In genomic region chr2:129197197-129197596, GRCm38 (mm10) we compare ENCODE assay signal across 11 mouse cellular contexts. TPM values are rescaled to one million over a fixed set of nuclear protein-coding genes. Genes with fewer than 3 reads are reported as not detected.
DNase-seq lines count a peak whose midpoint lies in the region; ATAC-seq lines count a peak whose summit lies in the region.
"Had no signal": no experiment of that assay in that cellular context is flagged by ENCODE, and none has a peak within 500 bp of the region (broad histone marks: within the 10 kb centered on the region; RNA-seq: fewer than 3 reads in every experiment).

No protein-coding gene starts in this region.

- H3K4me3 ChIP-seq in erythroblast, embryonic 14.5 days (replicated peaks), result peak overlapping the region; percentile 97
- no peak overlapping the region; the same call in 1 of the 2 replicates for H3K4me3 ChIP-seq in lung, embryonic 16.5 days (ENCODE audit: low read length)
- H3K4me3 ChIP-seq in limb, embryonic 13.5 days, result peak overlapping the region; percentile 80
- peak overlapping the region; percentile 69; the same call in 1 of the 2 replicates for H3K4me3 ChIP-seq in neural tube, embryonic 14.5 days (ENCODE audit: low read depth, low read length)

- no peaks in the 10 kb centered on the region for H3K9me3 ChIP-seq in erythroblast, embryonic 14.5 days (ENCODE audit: control insufficient read depth, low read length)
- H3K9me3 ChIP-seq in lung, embryonic 16.5 days (ENCODE audit: control insufficient read depth, low read length), result no peaks in the 10 kb centered on the region
- no peaks in the 10 kb centered on the region for H3K9me3 ChIP-seq in limb, embryonic 13.5 days
- H3K9me3 ChIP-seq in neural tube, embryonic 14.5 days (ENCODE audit: control insufficient read depth, low read length), result no peaks in the 10 kb centered on the region

- no peak for DNase-seq in lung, postnatal 4 days
- DNase-seq in MN1 (ENCODE audit: low spot score), result no peak
- DNase-seq in kidney, postnatal 25 days, result no peak
- DNase-seq: cerebellum, adult 8-10 months; gastrocnemius, postnatal 14 days; lung, postnatal 10 days had no signal

- no peak overlapping the region for H3K27ac ChIP-seq in lung, embryonic 16.5 days (ENCODE audit: low read length)
- H3K27ac ChIP-seq in limb, embryonic 13.5 days, result no peak overlapping the region
- no peak overlapping the region for H3K27ac ChIP-seq in neural tube, embryonic 14.5 days (ENCODE audit: low read depth, low read length)

- peak overlapping the region; percentile 67 for H3K4me2 ChIP-seq in lung, embryonic 16.5 days (ENCODE audit: low read depth, low read length)
- H3K4me2 ChIP-seq in limb, embryonic 13.5 days (replicated peaks), result peak overlapping the region; percentile 88
- H3K4me2 ChIP-seq in neural tube, embryonic 14.5 days (ENCODE audit: low read depth, low read length), result peak overlapping the region; percentile 75

- 63% methylated on average over 5 of the region's 5 CpGs for WGBS in lung, embryonic 16.5 days
- WGBS in limb, embryonic 13.5 days, result 27% methylated on average over 5 of the region's 5 CpGs
- 51% methylated on average over 5 of the region's 5 CpGs for WGBS in neural tube, embryonic 14.5 days

- H3K4me1 ChIP-seq in erythroblast, embryonic 14.5 days (ENCODE audit: control insufficient read depth), result peaks cover 71% of the 10 kb centered on the region
- peaks cover 17% of the 10 kb centered on the region for H3K4me1 ChIP-seq in lung, embryonic 16.5 days (replicated peaks; ENCODE audit: control insufficient read depth, insufficient read depth, low read length)
- peaks cover 20% of the 10 kb centered on the region for H3K4me1 ChIP-seq in limb, embryonic 13.5 days
- peaks cover 16% of the 10 kb centered on the region for H3K4me1 ChIP-seq in neural tube, embryonic 14.5 days (ENCODE audit: control insufficient read depth, insufficient read depth, low read length)

- ATAC-seq in erythroblast, adult 5-6 weeks (replicated peaks; ENCODE audit: low FRiP score, poor library complexity, severe bottlenecking), result no peak
- ATAC-seq in lung, embryonic 16.5 days (ENCODE audit: low read depth), result no peak
- ATAC-seq in limb, embryonic 13.5 days (ENCODE audit: low FRiP score, low read depth), result no peak
- no peak for ATAC-seq in neural tube, embryonic 14.5 days (ENCODE audit: low read depth)

- no peak overlapping the region for H3K9ac ChIP-seq in lung, embryonic 16.5 days (ENCODE audit: low read length)
- no peak overlapping the region for H3K9ac ChIP-seq in limb, embryonic 13.5 days
- H3K9ac ChIP-seq in neural tube, embryonic 14.5 days (replicated peaks; ENCODE audit: low read depth, low read length), result no peak overlapping the region

- peaks cover 46% of the 10 kb centered on the region for H3K36me3 ChIP-seq in erythroblast, embryonic 14.5 days (ENCODE audit: control insufficient read depth)
- 0 out of 2 replicates have a peak, but pooled peaks cover 2% of the 10 kb centered on the region for H3K36me3 ChIP-seq in lung, embryonic 16.5 days (ENCODE audit: control insufficient read depth, insufficient read depth, low read length)
- H3K36me3 ChIP-seq in limb, embryonic 13.5 days, result peaks cover 17% of the 10 kb centered on the region
- no peaks in the 10 kb centered on the region; the same call in 1 of the 2 replicates for H3K36me3 ChIP-seq in neural tube, embryonic 14.5 days (ENCODE audit: control insufficient read depth, insufficient read depth, low read length)

- no peaks in the 10 kb centered on the region for H3K27me3 ChIP-seq in erythroblast, embryonic 14.5 days (ENCODE audit: control insufficient read depth)
- no peaks in the 10 kb centered on the region for H3K27me3 ChIP-seq in lung, embryonic 16.5 days (ENCODE audit: control insufficient read depth, insufficient read depth, low read depth, low read length)
- no peaks in the 10 kb centered on the region for H3K27me3 ChIP-seq in limb, embryonic 13.5 days
- no peaks in the 10 kb centered on the region for H3K27me3 ChIP-seq in neural tube, embryonic 14.5 days (ENCODE audit: control insufficient read depth, insufficient read depth, low read length)

RNA-seq across cellular contexts. Expression of gene Slc20a1, which starts 1.4 kb away (rescaled TPM):
- 13.6 and 18.4 TPM in 2 replicates for polyA plus RNA-seq in erythroblast, embryonic 14.5 days (2012)
- total RNA-seq in erythroblast, adult 5-6 weeks (2015; ENCODE audit: low replicate concordance), result 40.5 and 44.1 TPM in 2 replicates
- 240 and 313 TPM in 2 replicates for total RNA-seq in erythroblast, adult 5-6 weeks (2017; ENCODE audit: low replicate concordance)
- 20.1 and 24.4 TPM in 2 replicates for polyA plus RNA-seq in lung, embryonic 16.5 days (2015; fragmentation: Nextera tagmentation; extraction: Ambion mirVana)
- 33.8 and 35.5 TPM in 2 replicates for polyA plus RNA-seq in limb, embryonic 13.5 days (2015; fragmentation: Nextera tagmentation; extraction: Ambion mirVana)
- 56.3 and 62.0 TPM in 2 replicates for polyA plus RNA-seq in neural tube, embryonic 14.5 days (2014; fragmentation: Nextera tagmentation; extraction: Ambion mirVana)
